Mouse (Mus musculus): ENCODE results near the gene Tmem87a. TPM values are rescaled to one million over a fixed set of nuclear protein-coding genes. Genes with fewer than 3 reads are reported as not detected.

Gene Tmem87a
- polyA plus RNA-seq, 2 experiments, result 5.4 to 5.7 TPM

- DNase-seq (ENCODE audit: low read depth in 3 of 3, low spot score in 3 of 3), result no peak
- Histone ChIP-seq H3K27me3 (ENCODE audit: control insufficient read depth, insufficient read depth, low read length) (no peaks in the 10 kb centered on the region), H3K9me3 (ENCODE audit: control insufficient read depth, low read length) (no peaks in the 10 kb centered on the region), H3K27ac (no peak overlapping the region), H3K9ac (replicated peaks) (no peak overlapping the region), H3K36me3 (replicated peaks; ENCODE audit: control insufficient read depth, insufficient read depth, low read depth) (peaks cover 39% of the 10 kb centered on the region), H3K4me1 (replicated peaks; ENCODE audit: control insufficient read depth in 2 of 2, insufficient read depth in 2 of 2, low read length in 1 of 2) (no peaks in the 10 kb centered on the region), H3K4me2 (ENCODE audit: low read depth) (no peak overlapping the region), H3K4me3 (ENCODE audit: insufficient read depth in 1 of 2, low read depth in 2 of 2, low read length in 2 of 2) (no peak overlapping the region)
- no peak for TF ChIP-seq CTCF (IDR thresholded peaks at IDR 0.05; ENCODE audit: low read depth)
- no peak for TF ChIP-seq EP300 (IDR thresholded peaks at IDR 0.05; ENCODE audit: low read depth)
- 90% methylated on average over 4 of the region's 4 CpGs for WGBS (ENCODE audit: insufficient replicate concordance)
- no peak for ATAC-seq (ENCODE audit: insufficient read depth)
These were observed 36.3 kb downstream of the Tmem87a start for GRCm38 (mm10) chr2:120367416-120368207.

- no peak overlapping the region for H3K9ac ChIP-seq (replicated peaks)
- H3K9me3 ChIP-seq (ENCODE audit: control insufficient read depth, low read length), result no peaks in the 10 kb centered on the region
- H3K27me3 ChIP-seq (ENCODE audit: control insufficient read depth, insufficient read depth, low read length), result no peaks in the 10 kb centered on the region
- no peaks in the 10 kb centered on the region for H3K4me1 ChIP-seq (replicated peaks; ENCODE audit: control insufficient read depth in 2 of 2, insufficient read depth in 2 of 2, low read length in 1 of 2)
- TF ChIP-seq CTCF (IDR thresholded peaks at IDR 0.05; ENCODE audit: low read depth), result no peak
- TF ChIP-seq EP300 (IDR thresholded peaks at IDR 0.05; ENCODE audit: low read depth), result no peak
- DNase-seq (ENCODE audit: low read depth in 3 of 3, low spot score in 3 of 3), result no peak
- H3K27ac ChIP-seq, result no peak overlapping the region
- H3K4me2 ChIP-seq (ENCODE audit: low read depth), result no peak overlapping the region
- WGBS (ENCODE audit: insufficient replicate concordance), result 92% methylated on average over 3 of the region's 3 CpGs
- peaks cover 42% of the 10 kb centered on the region for H3K36me3 ChIP-seq (replicated peaks; ENCODE audit: control insufficient read depth, insufficient read depth, low read depth)
- no peak for ATAC-seq (ENCODE audit: insufficient read depth)
- H3K4me3 ChIP-seq (ENCODE audit: insufficient read depth in 1 of 2, low read depth in 2 of 2, low read length in 2 of 2), result no peak overlapping the region
These were observed 37.4 kb downstream of the Tmem87a start for GRCm38 (mm10) chr2:120366501-120366900.

DNA sequence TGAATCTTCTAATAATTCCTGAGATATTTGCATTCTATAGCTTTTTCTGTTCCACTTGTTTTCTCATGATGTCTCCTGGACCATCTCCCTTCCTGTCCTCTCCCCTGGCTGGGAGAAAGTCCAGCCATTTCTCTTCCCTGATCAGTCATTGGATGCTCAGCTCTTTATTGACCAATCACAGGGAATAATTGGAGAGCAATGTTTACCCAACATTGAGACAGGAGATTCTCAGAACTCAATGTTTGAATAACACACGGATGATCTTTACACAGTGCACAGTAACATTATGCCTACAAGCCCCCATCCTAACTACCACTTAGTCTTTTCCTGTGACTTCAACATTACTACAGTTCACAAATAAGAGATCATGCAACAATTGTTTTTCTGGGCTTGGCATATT is 43.5 kb downstream of the Tmem87a start:
- no peak; the same call in 1 of the 2 replicates for ATAC-seq (ENCODE audit: insufficient read depth)
- no peak overlapping the region for H3K4me3 ChIP-seq (ENCODE audit: insufficient read depth in 1 of 2, low read depth in 2 of 2, low read length in 2 of 2)
- no peaks in the 10 kb centered on the region for H3K9me3 ChIP-seq (ENCODE audit: control insufficient read depth, low read length)
- DNase-seq (ENCODE audit: low read depth in 3 of 3, low spot score in 3 of 3), result no peak
- TF ChIP-seq CTCF (IDR thresholded peaks at IDR 0.05; ENCODE audit: low read depth), result no peak
- TF ChIP-seq EP300 (IDR thresholded peaks at IDR 0.05; ENCODE audit: low read depth), result no peak
- H3K27ac ChIP-seq, result no peak overlapping the region
- no peak overlapping the region for H3K9ac ChIP-seq (replicated peaks)
- no peak overlapping the region for H3K4me2 ChIP-seq (ENCODE audit: low read depth)
- WGBS (ENCODE audit: insufficient replicate concordance), result 75% methylated on average over 1 of the region's 1 CpGs
- no peaks in the 10 kb centered on the region for H3K27me3 ChIP-seq (ENCODE audit: control insufficient read depth, insufficient read depth, low read length)
- peaks cover 29% of the 10 kb centered on the region for H3K36me3 ChIP-seq (replicated peaks; ENCODE audit: control insufficient read depth, insufficient read depth, low read depth)
- no peaks in the 10 kb centered on the region for H3K4me1 ChIP-seq (replicated peaks; ENCODE audit: control insufficient read depth in 2 of 2, insufficient read depth in 2 of 2, low read length in 1 of 2)

DNA sequence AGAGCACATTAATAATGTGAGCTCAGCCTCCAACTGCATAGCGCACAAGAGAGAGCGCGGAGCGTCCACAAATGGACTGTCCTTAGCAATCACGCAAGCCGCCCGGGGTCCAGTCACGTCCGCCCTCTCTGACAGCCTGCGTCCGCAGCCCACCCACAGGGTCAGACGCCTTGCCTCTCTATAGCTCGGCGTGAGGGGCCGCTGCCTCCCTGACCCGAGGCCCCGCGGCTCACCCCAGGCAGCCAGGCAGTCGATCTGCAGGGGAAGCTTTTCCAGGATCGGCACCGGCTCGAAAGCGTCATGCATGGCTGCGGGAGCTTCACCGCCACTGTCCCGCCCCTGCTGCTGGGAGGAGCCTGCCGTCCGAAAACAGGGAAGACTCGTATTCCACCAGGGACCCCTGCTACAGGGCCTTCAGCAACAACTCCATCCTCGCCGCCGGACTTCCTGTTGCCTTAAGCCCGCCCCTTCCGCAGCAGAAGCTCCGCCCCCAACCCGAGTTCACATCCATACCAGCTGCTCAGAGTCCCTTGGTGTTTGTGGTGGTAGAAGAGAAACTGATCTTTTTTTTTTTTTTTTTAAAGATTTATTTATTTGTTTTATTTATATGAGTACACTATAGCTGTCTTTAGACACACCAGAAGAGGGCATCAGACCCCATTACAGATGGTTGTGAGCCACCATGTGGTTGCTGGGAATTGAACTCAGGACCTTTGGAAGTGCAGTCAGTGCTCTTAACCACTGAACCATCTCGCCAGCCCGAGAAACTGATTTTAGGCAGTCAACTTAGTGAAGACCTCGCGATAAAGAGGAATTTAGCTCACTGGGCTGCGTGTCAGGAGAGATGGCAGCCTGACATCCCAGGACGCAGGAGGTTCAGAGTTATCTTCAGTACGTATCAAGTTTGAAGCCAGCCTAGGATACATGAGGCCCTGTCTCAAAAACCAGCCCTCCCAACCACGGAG is 50.9 kb downstream of the Tmem87a start, which contains the start of gene Vps39:
Gene Vps39 (minus strand): TSS at position 456 of the 965 bp plus-strand sequence.
- Histone ChIP-seq H3K4me1 (replicated peaks; ENCODE audit: control insufficient read depth in 2 of 2, insufficient read depth in 2 of 2, low read length in 1 of 2) (peaks cover 5 to 8% of the 10 kb centered on the region in 2 experiments), H3K4me2 (ENCODE audit: low read depth) (peak within 1 kb of the TSS; percentile 77), H3K27me3 (ENCODE audit: control insufficient read depth, insufficient read depth, low read length) (no peaks in the 10 kb centered on the region), H3K27ac (no peak within 1 kb of the TSS), H3K9me3 (ENCODE audit: control insufficient read depth, low read length) (no peaks in the 10 kb centered on the region), H3K9ac (replicated peaks) (peak within 1 kb of the TSS; percentile 88), H3K4me3 (ENCODE audit: insufficient read depth in 1 of 2, low read depth in 2 of 2, low read length in 2 of 2) (peak within 1 kb of the TSS; percentile 77 to 84), H3K36me3 (replicated peaks; ENCODE audit: control insufficient read depth, insufficient read depth, low read depth) (peaks cover 16% of the 10 kb centered on the region)
- ATAC-seq (ENCODE audit: insufficient read depth) (peak; percentile 90), DNase-seq (ENCODE audit: low read depth in 3 of 3, low spot score in 3 of 3) (peak; percentile 67 to 70 (median 69))
- TF ChIP-seq EP300 (IDR thresholded peaks at IDR 0.05; ENCODE audit: low read depth), result no peak
- no peak for TF ChIP-seq CTCF (IDR thresholded peaks at IDR 0.05; ENCODE audit: low read depth)
- 9% methylated on average over 44 of the region's 44 CpGs for WGBS (ENCODE audit: insufficient replicate concordance)

Measured in liver, embryonic 14.5 days (tissue).